ENCODE assay signal across 8 mouse cellular contexts in the genomic region with DNA sequence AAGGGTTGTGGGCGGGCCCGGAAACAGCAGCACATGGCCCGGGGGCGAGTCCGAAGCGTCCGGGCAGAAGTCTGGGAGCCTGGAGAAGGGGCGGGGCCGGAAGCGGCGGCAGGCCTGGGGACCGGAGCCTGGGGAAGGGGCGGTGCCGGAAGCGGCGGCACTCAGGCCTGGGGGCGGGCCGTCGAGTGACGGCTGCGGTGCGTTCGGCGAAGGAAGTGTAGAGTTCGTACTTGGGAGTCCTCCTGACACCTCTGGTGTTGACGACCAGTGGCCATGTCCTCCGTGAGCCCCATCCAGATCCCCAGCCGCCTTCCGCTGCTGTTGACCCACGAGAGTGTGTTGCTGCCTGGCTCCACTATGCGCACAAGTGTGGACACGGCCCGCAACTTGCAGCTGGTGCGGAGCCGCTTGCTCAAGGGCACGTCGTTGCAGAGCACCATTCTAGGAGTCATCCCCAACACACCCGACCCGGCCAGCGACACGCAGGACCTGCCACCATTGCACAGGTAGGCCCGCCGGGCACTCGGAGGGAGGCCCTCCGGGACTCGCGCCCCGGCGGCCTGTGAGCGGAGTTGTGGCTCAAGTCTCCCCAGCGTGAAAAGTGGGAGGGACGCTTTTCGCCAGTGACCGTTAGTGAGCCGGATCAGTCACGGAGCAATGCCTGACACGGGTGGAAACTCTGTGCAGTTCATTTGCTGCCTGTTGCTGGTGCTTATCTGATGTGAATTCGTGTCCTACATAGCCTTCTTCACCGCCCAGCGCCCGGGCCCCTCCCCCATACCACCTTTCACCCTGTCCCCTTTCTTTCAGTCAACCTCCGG. TPM values are rescaled to one million over a fixed set of nuclear protein-coding genes. Genes with fewer than 3 reads are reported as not detected.
DNase-seq lines count a peak whose midpoint lies in the region; ATAC-seq lines count a peak whose summit lies in the region.

A gene (plus strand): TSS at position 133 of the 821 bp plus-strand sequence.

- intact Hi-C loops in gastrocnemius, postnatal 14 days (cut with DNase I; ENCODE audit: low total_unique reads) = no loop called here
- intact Hi-C loops in left cerebral cortex, postnatal 10 days (cut with DNase I) = no loop called here

- peak; percentile 92 for ATAC-seq in inflammation-experienced regulatory T-cells, adult 6 months
- ATAC-seq in megakaryocyte-erythroid progenitor cell, adult 5-6 weeks (replicated peaks; ENCODE audit: low FRiP score, low TSS enrichment, poor library complexity, severe bottlenecking) = peak; percentile 97

- DNase-seq in adipocyte (ENCODE audit: low spot score) = peak; percentile 98
- peak; percentile 96 for DNase-seq in embryo, embryonic 10 days (ENCODE audit: low spot score)
- DNase-seq in gastrocnemius, postnatal 14 days = peak; percentile 99
- DNase-seq in left cerebral cortex, postnatal 10 days (ENCODE audit: extremely low spot score in 1 of 2, low spot score in 2 of 2) = peak; percentile 95 to 100
- peak; percentile 98 for DNase-seq in right cerebral cortex, postnatal 25 days
- DNase-seq in urinary bladder, postnatal 4 days (ENCODE audit: low spot score in 2 of 2) = peak; percentile 97 to 98

RNA-seq across cellular contexts. Expression of the gene that starts here (rescaled TPM):
- total RNA-seq in gastrocnemius, postnatal 14 days (2021) = 10 to 100 TPM; 40.6 to 42.0 TPM
- 10 to 100 TPM; 68.5 to 84.9 (median 70.1) TPM for polyA plus RNA-seq in inflammation-experienced regulatory T-cells, adult 6 months (2017; shearing (Covaris generic))
- 10 to 100 TPM; 51.5 to 51.9 TPM for total RNA-seq in left cerebral cortex, postnatal 10 days (2021)
- 45.0 and 53.9 TPM in 2 replicates for total RNA-seq in megakaryocyte-erythroid progenitor cell, adult 5-6 weeks (2014; fragmentation: Nextera tagmentation)
- total RNA-seq in megakaryocyte-erythroid progenitor cell, adult 5-6 weeks (2017) = 76.4 and 77.0 TPM in 2 replicates

Comparison
In these comparisons a context has a peak if more than half of its experiments do, and no peak if none do; other contexts are left out.
1. Peak in every context shown above with its lines: DNase-seq and ATAC-seq.